Mouse (Mus musculus) urinary bladder, postnatal 36 days (tissue): ENCODE measurements around the gene Celf2.

ENCODE experiments used
- DNase-seq, 2 experiments: peaks; one replicate each; pipeline ENCODE4 v3.0.0; 2022; ENCODE audit warnings: low spot score in 2 of 2, mixed read lengths in 1 of 2

The Celf2 gene

DNA sequence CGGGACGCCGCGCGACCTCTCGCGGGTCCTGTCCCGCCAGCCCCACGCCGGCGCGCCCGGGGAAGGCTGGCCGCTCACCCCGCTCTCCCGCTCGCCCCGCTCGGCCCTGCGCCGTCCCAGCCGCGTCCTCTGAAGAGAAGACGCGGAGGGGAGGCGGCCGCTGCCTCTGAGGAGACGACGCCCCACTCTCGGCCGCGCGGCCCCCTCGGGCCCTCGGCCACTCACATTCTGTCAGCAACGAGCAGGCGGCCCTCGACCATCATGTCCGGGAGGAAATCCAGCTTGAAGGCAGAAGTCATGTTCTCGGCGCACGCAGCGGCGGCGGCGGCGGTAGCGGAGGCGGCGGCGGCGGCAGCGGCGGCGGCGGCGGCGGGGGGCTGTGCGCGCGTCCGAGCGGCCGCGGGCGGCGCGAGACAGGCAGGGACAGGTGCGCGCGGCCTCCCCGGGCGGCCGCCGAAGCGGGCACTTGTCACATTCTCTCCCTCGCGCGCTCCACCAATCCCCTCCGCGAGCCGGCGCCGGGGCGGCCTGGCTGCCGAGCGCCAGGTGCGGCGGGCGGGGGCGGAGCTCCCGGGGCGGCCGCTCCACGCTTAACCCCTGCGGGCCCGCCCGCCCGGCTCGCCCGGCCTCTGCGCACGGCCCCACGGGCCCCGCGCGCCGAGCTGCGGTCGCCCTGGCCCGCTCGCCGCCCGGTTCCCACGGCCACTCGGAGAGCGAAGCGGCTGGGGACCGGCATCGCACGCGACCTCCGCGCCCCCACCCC is 637.1 kb downstream of the Celf2 start:
- peak; percentile 53 to 75 for DNase-seq

DNA sequence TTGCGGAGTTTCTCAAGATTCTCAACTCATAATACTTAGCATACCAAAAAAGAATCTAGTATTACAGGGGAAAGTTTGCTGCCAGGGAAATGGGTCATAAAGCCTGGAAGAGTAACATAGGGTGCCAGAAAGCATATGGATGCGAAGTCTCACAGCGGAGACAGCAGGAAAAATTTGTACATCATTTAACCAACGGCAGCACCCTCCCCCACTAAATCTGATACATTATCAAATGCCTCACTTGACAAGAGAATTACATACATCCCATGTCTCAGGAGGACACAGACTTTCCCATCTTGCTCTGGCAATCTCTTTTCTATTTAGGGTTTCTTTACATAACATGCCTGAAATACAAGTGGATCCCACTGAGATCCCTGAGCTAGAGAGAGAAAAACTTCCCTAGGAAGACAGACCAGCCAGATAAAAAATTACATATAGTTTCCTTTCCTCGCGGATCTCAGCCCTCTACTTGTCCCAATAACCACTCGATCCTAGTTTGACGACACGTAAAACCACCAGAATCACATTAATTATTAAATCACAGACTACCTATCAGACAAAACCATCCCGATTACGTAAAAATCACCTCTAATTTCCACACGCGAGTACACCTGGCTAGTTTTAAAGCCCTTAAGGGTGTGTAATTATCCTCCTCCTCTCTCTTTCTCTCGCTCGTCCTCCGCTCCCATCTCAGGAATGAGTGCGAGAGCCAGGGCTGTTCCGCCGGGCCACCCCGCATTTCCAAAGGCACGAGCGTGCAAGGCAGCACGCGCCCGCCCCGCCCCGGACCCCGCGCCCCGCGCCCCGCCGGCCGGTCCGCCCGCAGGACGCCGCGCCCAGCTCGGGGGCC is 637.9 kb downstream of the Celf2 start:
- peak in 1 of 2 experiments; percentile 23 for DNase-seq

- DNase-seq: no peak
These were observed 639.2 kb downstream of the Celf2 start for GRCm38 (mm10) chr2:6869956-6870710.

- no peak for DNase-seq
These were observed 642.1 kb downstream of the Celf2 start for GRCm38 (mm10) chr2:6867297-6867696.

DNA sequence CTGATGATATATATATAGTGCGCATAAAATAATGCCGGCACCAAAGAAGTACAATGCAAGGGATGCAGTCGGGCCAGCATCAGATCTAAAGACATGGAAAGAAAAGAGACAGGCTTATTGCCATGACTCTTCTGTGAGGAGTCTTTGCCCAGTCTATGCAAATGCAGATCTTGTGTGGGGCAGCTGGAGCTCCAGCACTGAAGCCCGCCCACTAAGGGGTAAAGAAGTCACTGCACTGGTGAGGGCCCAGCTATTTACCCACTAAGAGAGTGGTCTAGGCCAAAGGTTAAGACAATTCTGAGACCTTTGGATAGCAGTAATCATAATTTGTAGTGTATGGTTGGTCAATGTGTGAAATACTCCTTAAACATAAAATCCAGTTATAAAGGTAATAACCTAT is 643.6 kb downstream of the Celf2 start:
- DNase-seq: no peak

DNA sequence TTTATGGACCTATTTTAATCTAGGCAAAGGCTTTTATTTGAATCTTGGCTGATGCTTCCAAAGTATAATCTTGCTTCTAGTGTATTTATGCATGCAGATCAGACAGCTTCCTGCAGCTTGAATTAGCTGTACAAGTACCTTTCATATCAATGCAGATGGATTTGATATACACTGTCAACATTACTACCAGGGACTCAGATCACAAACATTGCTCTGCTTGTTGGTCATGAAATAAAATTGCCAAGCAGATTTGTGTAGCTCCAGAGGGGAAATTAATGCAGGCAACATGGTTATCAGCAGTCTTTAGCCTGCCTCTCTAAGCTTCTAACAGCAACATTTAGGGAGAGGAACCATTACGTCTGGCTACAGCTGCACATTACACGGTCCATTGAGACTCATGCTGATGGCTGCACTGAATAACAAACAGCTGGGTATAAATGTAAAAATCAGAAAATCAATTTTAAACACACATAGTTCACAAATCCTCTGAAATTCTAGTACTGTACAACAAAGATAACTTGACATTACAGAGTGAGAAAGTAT is 659.2 kb downstream of the Celf2 start:
- DNase-seq: no peak

GRCm38 (mm10) chr2:6849388-6849787 is 660.0 kb downstream of the Celf2 start:
- no peak for DNase-seq

GRCm38 (mm10) chr2:6830021-6830420 is 679.3 kb downstream of the Celf2 start:
- DNase-seq: no peak

GRCm38 (mm10) chr2:6827583-6827982 is 681.8 kb downstream of the Celf2 start:
- DNase-seq: no peak

DNA sequence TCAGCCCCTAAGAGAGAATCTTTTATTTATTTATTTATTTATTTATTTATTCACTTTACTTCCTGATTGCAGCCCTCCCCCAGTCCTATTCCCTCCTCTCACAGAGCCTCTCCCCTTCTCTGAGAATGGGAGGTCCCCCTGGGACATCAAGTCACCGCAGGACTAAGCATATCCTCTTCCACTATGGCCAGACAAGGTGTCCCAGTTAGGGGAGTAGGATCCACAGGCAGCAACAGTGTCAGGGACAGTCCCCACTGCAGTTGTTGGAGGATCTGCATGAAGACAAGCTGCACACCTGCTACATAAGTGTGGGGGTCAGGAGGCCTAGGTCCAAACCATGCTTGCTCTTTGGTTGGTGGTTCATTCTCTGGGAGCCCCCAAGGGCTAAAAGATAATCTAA is 686.3 kb downstream of the Celf2 start:
- no peak for DNase-seq

GRCm38 (mm10) chr2:6821593-6821992 is 687.8 kb downstream of the Celf2 start:
- no peak for DNase-seq

DNA sequence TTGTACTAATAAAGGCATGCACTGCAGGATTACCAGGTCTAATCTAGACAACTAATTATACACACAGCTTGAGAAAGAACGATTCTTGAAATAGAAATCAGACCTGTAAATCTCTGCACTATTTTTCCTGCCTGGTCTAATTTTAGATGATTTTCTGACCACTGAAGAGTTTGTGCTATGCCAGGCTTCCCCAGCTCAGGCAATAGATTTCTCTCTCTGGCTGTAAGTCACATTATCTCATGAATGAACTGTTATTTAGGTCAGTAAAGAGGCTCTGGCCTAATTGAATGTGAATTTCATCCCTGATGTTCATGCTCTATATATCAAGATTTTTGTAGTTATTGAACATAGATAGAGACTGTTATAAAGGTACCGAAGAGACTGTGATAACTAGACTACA is 694.1 kb downstream of the Celf2 start:
- no peak for DNase-seq

DNA sequence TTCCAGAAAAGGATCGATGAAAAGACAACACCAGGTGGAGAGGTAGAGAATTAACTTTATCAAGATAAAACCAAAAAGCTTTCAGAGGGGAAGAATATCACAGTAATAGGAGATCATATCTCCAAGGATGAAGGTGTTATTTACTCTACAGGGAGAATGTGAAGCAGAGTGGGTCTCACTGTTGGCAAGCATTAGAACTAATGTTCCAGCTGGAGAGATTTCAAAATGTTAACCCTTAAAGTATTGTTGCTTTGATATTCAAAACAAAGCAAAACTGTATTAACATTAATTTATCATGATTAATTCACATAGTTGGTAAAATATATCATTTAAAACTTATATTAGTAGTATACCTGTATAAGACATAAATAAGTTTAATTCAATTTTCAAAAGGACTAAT is 700.6 kb downstream of the Celf2 start:
- no peak for DNase-seq

- DNase-seq: no peak
These were observed 712.6 kb downstream of the Celf2 start for GRCm38 (mm10) chr2:6796754-6797153.

DNA sequence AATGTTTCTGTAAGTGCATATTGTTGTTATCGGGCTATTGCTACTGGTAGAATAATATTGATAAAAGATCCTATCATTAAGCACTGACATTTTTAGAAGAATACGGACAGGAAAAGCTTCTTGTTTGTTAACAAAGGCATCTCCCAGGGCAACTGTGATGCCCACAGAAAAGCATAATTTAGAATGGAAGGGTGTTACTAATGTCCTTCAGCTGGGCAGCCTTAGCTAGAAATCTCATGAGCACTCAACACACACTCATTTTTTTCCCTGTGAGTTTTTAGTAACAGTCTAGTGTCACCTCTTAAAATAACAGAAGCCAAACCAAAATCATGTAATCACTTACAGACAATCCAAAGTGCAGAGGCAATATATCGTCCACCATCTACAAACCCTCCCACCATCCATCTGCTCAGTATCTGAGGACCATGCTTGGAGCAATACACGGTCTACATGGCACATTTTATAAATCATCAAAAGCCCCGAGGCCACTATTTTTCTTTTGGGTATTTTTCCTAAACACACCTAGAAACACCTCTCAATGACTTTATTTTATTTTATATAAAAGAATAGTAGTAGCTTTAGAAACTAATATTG is 713.3 kb downstream of the Celf2 start:
- DNase-seq: no peak

DNA sequence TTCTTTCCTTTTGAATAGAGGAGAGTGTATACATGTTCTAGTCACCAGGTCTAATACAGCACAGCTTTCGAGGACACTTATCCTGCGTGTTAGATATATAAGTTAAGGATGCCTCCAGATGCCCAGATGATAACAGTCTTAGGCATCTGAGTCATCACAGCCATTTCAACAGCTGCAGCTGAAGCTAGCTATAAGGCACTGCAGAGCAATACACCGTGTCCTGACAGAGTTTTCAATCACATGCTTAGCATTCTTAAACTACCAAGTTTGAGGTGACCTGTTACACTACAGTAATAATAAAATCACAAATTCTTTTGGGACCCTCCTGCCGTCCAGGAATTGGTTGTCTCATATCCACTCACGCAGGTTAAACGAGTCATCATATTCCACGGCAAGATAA is 714.5 kb downstream of the Celf2 start:
- no peak for DNase-seq

DNA sequence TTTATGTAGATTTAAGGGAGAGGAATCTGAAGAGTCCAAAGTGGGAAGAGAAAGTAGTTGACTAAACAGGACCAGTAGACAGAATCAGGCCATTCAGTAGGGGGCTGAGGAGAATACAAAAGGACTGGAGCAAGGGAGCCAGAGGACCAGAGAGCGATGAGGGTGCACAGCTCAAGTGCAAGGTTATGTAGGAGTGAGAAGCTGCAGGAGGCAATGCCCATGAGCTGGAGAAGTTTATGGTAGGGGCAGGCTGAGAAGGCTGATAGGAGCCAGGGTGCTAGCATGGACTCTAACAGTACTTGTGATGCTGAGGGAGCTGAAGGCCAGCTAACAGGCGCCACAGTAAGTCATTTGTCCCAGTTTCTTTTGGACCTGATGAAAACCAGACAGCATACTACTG is 718.5 kb downstream of the Celf2 start:
- no peak for DNase-seq

GRCm38 (mm10) chr2:6786494-6787144 is 722.7 kb downstream of the Celf2 start:
- DNase-seq: no peak

DNA sequence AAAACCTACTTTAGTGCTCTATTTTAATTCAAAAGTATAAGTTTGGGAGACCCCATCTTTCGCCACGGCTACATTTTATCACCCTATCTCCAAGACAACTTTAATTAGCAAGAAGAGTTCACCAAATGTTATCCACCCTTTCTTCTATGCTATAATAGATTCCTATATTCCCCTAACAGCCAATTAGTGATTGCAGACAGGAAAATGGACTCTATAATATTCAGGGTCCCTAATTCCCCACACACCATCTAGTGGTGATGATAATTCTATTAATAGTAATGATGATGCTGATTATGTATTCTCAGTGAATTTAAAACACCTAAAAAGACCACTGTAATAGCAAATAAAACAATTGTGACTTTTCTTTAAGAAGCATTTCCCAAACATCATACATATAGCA is 739.1 kb downstream of the Celf2 start:
- DNase-seq: no peak

- DNase-seq: no peak
These were observed 747.0 kb downstream of the Celf2 start for GRCm38 (mm10) chr2:6762381-6762780.

- no peak for DNase-seq
These were observed 766.2 kb downstream of the Celf2 start for GRCm38 (mm10) chr2:6743173-6743572.
